Mouse (Mus musculus) ES-Bruce4 (cell line): ENCODE measurements around the gene Rasa2.

Experiments used
- CTCF ChIP-seq: IDR thresholded peaks from one replicate; pipeline ENCODE4 v1.8.1; 2011; ENCODE audit warnings: low read depth, low read length
- EP300 ChIP-seq: IDR thresholded peaks from 2 replicates; pipeline ENCODE4 v1.6.1; 2011; ENCODE audit warnings: low read depth, low read length; ENCODE audit not compliant: insufficient read depth
- POLR2A ChIP-seq: IDR thresholded peaks from one replicate; pipeline ENCODE4 v1.8.1; 2011; ENCODE audit warnings: low read length; ENCODE audit not compliant: insufficient read depth

DNA sequence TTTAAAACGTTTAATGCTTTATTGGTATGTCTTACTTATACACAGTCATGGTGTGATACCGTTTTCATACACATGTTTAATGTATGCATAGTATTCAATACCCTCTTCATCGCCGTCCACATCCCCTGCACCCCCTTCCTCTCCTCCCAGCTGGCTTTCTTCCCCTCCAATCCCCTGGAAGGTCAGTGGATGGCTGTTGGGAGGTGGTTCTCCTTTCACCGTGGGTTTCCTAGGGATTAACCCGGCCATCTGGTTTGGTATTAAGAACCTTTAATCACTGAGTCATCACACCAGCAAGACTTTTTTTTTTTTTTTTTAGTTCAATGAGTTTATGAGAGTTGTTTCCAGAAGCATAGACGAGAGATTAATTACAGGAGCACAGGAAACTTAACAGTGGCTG is 1.3 kb upstream of the Rasa2 start:
- TF ChIP-seq POLR2A, result no peak
- no peak for TF ChIP-seq CTCF
- TF ChIP-seq EP300, result no peak
